Mouse (Mus musculus): ENCODE measurements around the gene Stx8.

- TF ChIP-seq CTCF (IDR thresholded peaks at IDR 0.05; ENCODE audit: control insufficient read depth, insufficient read depth, insufficient read length) (no peak), USF1 (IDR thresholded peaks at IDR 0.05; ENCODE audit: low read depth) (no peak), MAX (IDR thresholded peaks at IDR 0.05) (no peak), FOSL1 (IDR thresholded peaks at IDR 0.05; ENCODE audit: insufficient read depth, low read length, poor library complexity, severe bottlenecking) (no peak), MYOG (IDR thresholded peaks at IDR 0.05; ENCODE audit: control insufficient read depth, extremely low read depth, insufficient read length) (no peak)
Measured at GRCm38 (mm10) chr11:68113454-68114100, 147.6 kb downstream of the Stx8 start.
